Mouse (Mus musculus) Patski (cell line): ENCODE data around the gene E330009J07Rik. TPM values are rescaled to one million over a fixed set of nuclear protein-coding genes. Genes with fewer than 3 reads are reported as not detected.

Source experiments
- ATAC-seq: fragments of 100-300 bp; one replicate; pipeline ENCODE4 v1.8.0; 2021
- CTCF ChIA-PET: fragments of 350-600 bp; sonication (Branson Sonifier 250); formaldehyde crosslinking; loops from one replicate; lab custom pipeline; 2022; ENCODE audit warnings: inconsistent platforms; lab: Charles Lee
- POLR2A ChIA-PET: fragments of 350-600 bp; sonication (Branson Sonifier 250); formaldehyde crosslinking; loops from one replicate; lab custom pipeline; 2022; ENCODE audit warnings: antibody characterized with exemption, inconsistent platforms; lab: Charles Lee
- DNase-seq: peaks from one replicate; pipeline ENCODE4 v3.0.0-alpha.2; 2011; ENCODE audit warnings: low read depth, low spot score
- H3K27me3 ChIP-seq: fragments of 371-371 bp; one replicate; pipeline ENCODE4 v1.5.1; 2021
- CTCF ChIP-seq: fragments of 100-300 bp; IDR thresholded peaks from one replicate; pipeline ENCODE4 v1.5.1; 2021
- in situ Hi-C: fragments of 300-500 bp; cut with MboI; formaldehyde crosslinking; loops from 3 replicates; pipeline ENCODE4 v1.11.1; 2018; ENCODE audit warnings: low pct_unique_long_range_greater_than_20kb, mixed read lengths
- polyA plus RNA-seq: library from polyadenylated mRNA; unstranded; gene quantifications from one replicate; pipeline ENCODE4 v1.2.3, GENCODE M21; 2021

The E330009J07Rik gene
- polyA plus RNA-seq, 1 experiment from 2014 or later = 4.3 TPM

- ChIA-PET POLR2A (no interaction called here), CTCF (interaction anchor here (1.1 kb wide), 1 partner anchor 20 kb away, joined by 3 read pairs; no protein-coding TSS in a partner anchor)
- peaks cover 6% of the 10 kb centered on the region for H3K27me3 ChIP-seq
- DNase-seq (no peak), ATAC-seq (no peak)
- no peak for TF ChIP-seq CTCF
- in situ Hi-C loops = no loop called here
These were observed 5.7 kb downstream of the E330009J07Rik start for GRCm38 (mm10) chr6:40430251-40430650.

- no peak for ATAC-seq
These were observed 6.4 kb downstream of the E330009J07Rik start for GRCm38 (mm10) chr6:40429521-40429931.

GRCm38 (mm10) chr6:40428696-40429095, 7.2 kb downstream of the E330009J07Rik start:
- ATAC-seq (no peak), DNase-seq (no peak)
- POLR2A ChIA-PET = no interaction called here

More at GRCm38 (mm10) chr6:40429521-40429931, 6.4 kb downstream of the E330009J07Rik start:
- no peak for TF ChIP-seq CTCF
- POLR2A ChIA-PET = no interaction called here
- no peak for DNase-seq
- CTCF ChIA-PET = interaction anchor here (1.1 kb wide), 1 partner anchor 20 kb away, joined by 3 read pairs; no protein-coding TSS in a partner anchor
- in situ Hi-C loops = no loop called here
- peaks cover 6% of the 10 kb centered on the region for H3K27me3 ChIP-seq

GRCm38 (mm10) chr6:40427441-40427840, 8.5 kb downstream of the E330009J07Rik start:
- in situ Hi-C loops = no loop called here
- POLR2A ChIA-PET = no interaction called here
- ATAC-seq (no peak), DNase-seq (no peak)
- no peak for TF ChIP-seq CTCF
- H3K27me3 ChIP-seq = peaks cover 6% of the 10 kb centered on the region
- CTCF ChIA-PET = interaction anchor here (1.0 to 1.4 kb wide), 2 partner anchors 27 to 39 kb away, joined by 3 to 5 read pairs; no protein-coding TSS in a partner anchor

More at GRCm38 (mm10) chr6:40428696-40429095, 7.2 kb downstream of the E330009J07Rik start:
- no peak for TF ChIP-seq CTCF
- CTCF ChIA-PET = no interaction called here
- in situ Hi-C loops = no loop called here
- peaks cover 6% of the 10 kb centered on the region for H3K27me3 ChIP-seq

- POLR2A ChIA-PET = no interaction called here
- peaks cover 6% of the 10 kb centered on the region for H3K27me3 ChIP-seq
- no peak for DNase-seq
- TF ChIP-seq CTCF = peak; percentile 75
- CTCF ChIA-PET = interaction anchor here (0.9 to 2.6 kb wide), 10 partner anchors 8 to 266 kb away, joined by 3 to 21 read pairs (median 4); partner anchors contain the start of gene E330009J07Rik
- in situ Hi-C loops = no loop called here
- ATAC-seq = no peak
These were observed 12.2 kb downstream of the E330009J07Rik start for GRCm38 (mm10) chr6:40423774-40424173.

- ATAC-seq = no peak
- in situ Hi-C loops = no loop called here
These were observed 12.9 kb downstream of the E330009J07Rik start for GRCm38 (mm10) chr6:40423013-40423412.

GRCm38 (mm10) chr6:40421099-40421498, 14.8 kb downstream of the E330009J07Rik start:
- TF ChIP-seq CTCF = no peak
- H3K27me3 ChIP-seq = no peaks in the 10 kb centered on the region
- CTCF ChIA-PET = no interaction called here
- POLR2A ChIA-PET = no interaction called here
- DNase-seq (no peak), ATAC-seq (no peak)
- in situ Hi-C loops = no loop called here

More at GRCm38 (mm10) chr6:40423013-40423412, 12.9 kb downstream of the E330009J07Rik start:
- peaks cover 6% of the 10 kb centered on the region for H3K27me3 ChIP-seq
- no peak for TF ChIP-seq CTCF
- ChIA-PET POLR2A (interaction anchor here (0.7 kb wide), 1 partner anchor 234 kb away, joined by 3 read pairs; no protein-coding TSS in a partner anchor), CTCF (interaction anchor here (0.9 to 2.6 kb wide), 9 partner anchors 11 to 267 kb away, joined by 3 to 21 read pairs (median 4); partner anchors contain the start of gene E330009J07Rik)
- DNase-seq = no peak

- CTCF ChIA-PET = no interaction called here
- no peak for TF ChIP-seq CTCF
- DNase-seq = no peak
- POLR2A ChIA-PET = no interaction called here
- ATAC-seq = no peak
- in situ Hi-C loops = no loop called here
- H3K27me3 ChIP-seq = no peaks in the 10 kb centered on the region
These were observed 17.5 kb downstream of the E330009J07Rik start for GRCm38 (mm10) chr6:40418386-40418785.

GRCm38 (mm10) chr6:40415799-40416198, 20.1 kb downstream of the E330009J07Rik start:
- no peak for TF ChIP-seq CTCF
- in situ Hi-C loops = no loop called here
- DNase-seq (no peak), ATAC-seq (no peak)
- no peaks in the 10 kb centered on the region for H3K27me3 ChIP-seq
- POLR2A ChIA-PET = no interaction called here
- CTCF ChIA-PET = interaction anchor here (0.9 kb wide), 1 partner anchor 8 kb away, joined by 3 read pairs; no protein-coding TSS in a partner anchor

- ATAC-seq = no peak
- DNase-seq = no peak
- POLR2A ChIA-PET = no interaction called here
- CTCF ChIA-PET = no interaction called here
- in situ Hi-C loops = no loop called here
- H3K27me3 ChIP-seq = no peaks in the 10 kb centered on the region
- TF ChIP-seq CTCF = no peak
These were observed 22.4 kb downstream of the E330009J07Rik start for GRCm38 (mm10) chr6:40413565-40413964.

- in situ Hi-C loops = no loop called here
- CTCF ChIA-PET = no interaction called here
- TF ChIP-seq CTCF = no peak
These were observed 22.9 kb downstream of the E330009J07Rik start for GRCm38 (mm10) chr6:40413046-40413445.

More at GRCm38 (mm10) chr6:40413046-40413445, 22.9 kb downstream of the E330009J07Rik start:
- POLR2A ChIA-PET = no interaction called here
- DNase-seq (no peak), ATAC-seq (no peak)
- H3K27me3 ChIP-seq = no peaks in the 10 kb centered on the region
